ENCODE assay signal across 15 mouse cellular contexts in the genomic region with DNA sequence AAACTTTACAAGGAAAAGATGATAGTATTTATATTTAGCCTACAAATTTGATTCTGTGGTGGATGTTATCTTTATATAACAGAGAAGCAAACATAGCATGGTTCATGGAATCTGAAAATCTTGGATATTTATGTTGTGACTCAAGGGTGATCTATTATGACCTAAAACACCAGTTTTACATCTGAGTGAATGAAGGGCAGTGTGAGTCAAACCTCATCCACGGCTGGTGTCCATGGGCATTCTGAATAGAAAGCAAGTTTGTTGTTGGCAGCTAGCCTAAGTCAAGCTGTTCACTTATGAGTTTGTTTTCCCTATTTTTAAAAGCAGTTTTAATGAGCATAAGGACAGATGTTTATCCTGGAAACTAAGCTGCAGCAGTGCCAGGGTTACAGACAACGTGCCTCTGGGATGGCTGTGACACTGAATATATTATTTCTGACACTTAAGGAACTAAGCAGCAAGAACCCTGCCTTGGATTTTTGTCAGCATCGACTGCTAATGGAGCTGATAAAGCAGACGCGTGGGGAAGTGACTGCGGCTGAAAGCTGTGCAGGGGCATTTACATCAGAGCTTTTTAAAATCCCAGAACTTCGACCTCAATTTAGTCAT.
A peak's percentile ranks its signal among the peaks of the same experiment; 100 is the strongest.
DNase-seq lines count a peak whose midpoint lies in the region; ATAC-seq and TF ChIP-seq lines count a peak whose summit lies in the region.
"Had no signal": no experiment of that assay in that cellular context is flagged by ENCODE, and none has a peak within 500 bp of the region (broad histone marks: within the 10 kb centered on the region; RNA-seq: fewer than 3 reads in every experiment).

No protein-coding gene starts in this region.

- H3K4me2 ChIP-seq in hindbrain, postnatal 0 days (ENCODE audit: low read depth, low read length): peak overlapping the region; percentile 34; the same call in 1 of the 2 replicates
- no peak overlapping the region for H3K4me2 ChIP-seq in hindbrain, embryonic 13.5 days
- H3K4me2 ChIP-seq in lung, embryonic 14.5 days: no peak overlapping the region
- no peak overlapping the region for H3K4me2 ChIP-seq in forebrain, postnatal 0 days (ENCODE audit: low read depth)
- H3K4me2 ChIP-seq: embryonic facial prominence, embryonic 15.5 days; intestine, embryonic 15.5 days; liver, embryonic 15.5 days; neural tube, embryonic 13.5 days had no signal

- no peak for ATAC-seq in hindbrain, postnatal 0 days
- no peak for ATAC-seq in hindbrain, embryonic 13.5 days (ENCODE audit: low FRiP score)
- peak; percentile 28; the same call in 1 of the 2 replicates for ATAC-seq in lung, embryonic 14.5 days (ENCODE audit: insufficient read depth)
- ATAC-seq in forebrain, postnatal 0 days: peak; percentile 60
- ATAC-seq: intestine, embryonic 15.5 days had no signal

- H3K27me3 ChIP-seq in hindbrain, postnatal 0 days (ENCODE audit: insufficient read depth, low read length): no peaks in the 10 kb centered on the region
- H3K27me3 ChIP-seq in hindbrain, embryonic 13.5 days: no peaks in the 10 kb centered on the region
- H3K27me3 ChIP-seq in lung, embryonic 14.5 days (ENCODE audit: insufficient read depth, low read length): no peaks in the 10 kb centered on the region
- H3K27me3 ChIP-seq in forebrain, postnatal 0 days (ENCODE audit: insufficient read depth, low read length): no peaks in the 10 kb centered on the region
- H3K27me3 ChIP-seq: embryonic facial prominence, embryonic 15.5 days; intestine, embryonic 15.5 days; liver, embryonic 15.5 days; neural tube, embryonic 13.5 days had no signal

- H3K27ac ChIP-seq in hindbrain, postnatal 0 days: no peak overlapping the region
- H3K27ac ChIP-seq in hindbrain, embryonic 13.5 days: no peak overlapping the region
- H3K27ac ChIP-seq in lung, embryonic 14.5 days (ENCODE audit: low read depth): no peak overlapping the region
- H3K27ac ChIP-seq in forebrain, postnatal 0 days (ENCODE audit: low read depth, low read length): no peak overlapping the region
- H3K27ac ChIP-seq: embryonic facial prominence, embryonic 15.5 days; intestine, embryonic 15.5 days; liver, embryonic 15.5 days; neural tube, embryonic 13.5 days had no signal

- 21% methylated on average over 7 of the region's 7 CpGs for WGBS in hindbrain, postnatal 0 days
- 57% methylated on average over 7 of the region's 7 CpGs for WGBS in hindbrain, embryonic 13.5 days
- WGBS in lung, embryonic 14.5 days: 35% methylated on average over 7 of the region's 7 CpGs
- WGBS in forebrain, postnatal 0 days: 17% methylated on average over 7 of the region's 7 CpGs

- no peaks in the 10 kb centered on the region for H3K36me3 ChIP-seq in hindbrain, postnatal 0 days (ENCODE audit: insufficient read depth, low read length)
- no peaks in the 10 kb centered on the region for H3K36me3 ChIP-seq in hindbrain, embryonic 13.5 days
- no peaks in the 10 kb centered on the region for H3K36me3 ChIP-seq in lung, embryonic 14.5 days (ENCODE audit: insufficient read depth)
- no peaks in the 10 kb centered on the region for H3K36me3 ChIP-seq in forebrain, postnatal 0 days (ENCODE audit: insufficient read depth)
- H3K36me3 ChIP-seq: embryonic facial prominence, embryonic 15.5 days; intestine, embryonic 15.5 days; liver, embryonic 15.5 days; neural tube, embryonic 13.5 days had no signal

- H3K9ac ChIP-seq in hindbrain, postnatal 0 days (replicated peaks; ENCODE audit: low read length): no peak overlapping the region
- no peak overlapping the region for H3K9ac ChIP-seq in hindbrain, embryonic 13.5 days
- no peak overlapping the region for H3K9ac ChIP-seq in lung, embryonic 14.5 days
- no peak overlapping the region for H3K9ac ChIP-seq in forebrain, postnatal 0 days
- H3K9ac ChIP-seq: embryonic facial prominence, embryonic 15.5 days; intestine, embryonic 15.5 days; liver, embryonic 15.5 days; neural tube, embryonic 13.5 days had no signal

- peak; percentile 2 for DNase-seq in adrenal gland, adult 2 months
- DNase-seq in adrenal gland, postnatal 4 days (ENCODE audit: low spot score in 2 of 2): no peak
- peak; percentile 48 for DNase-seq in hindbrain, postnatal 0 days (ENCODE audit: low spot score)
- peak; percentile 51 for DNase-seq in lung, embryonic 14.5 days
- DNase-seq in lung, postnatal 10 days: no peak
- peak; percentile 34 for DNase-seq in forebrain, postnatal 0 days
- DNase-seq in gastrocnemius, adult 18-20 months (ENCODE audit: low spot score): no peak
- DNase-seq: cerebellum, adult 11 months; heart, postnatal 10 days; lung, postnatal 36 days had no signal

- no peak overlapping the region for H3K4me3 ChIP-seq in hindbrain, postnatal 0 days (ENCODE audit: low read length)
- H3K4me3 ChIP-seq in hindbrain, embryonic 13.5 days: no peak overlapping the region
- no peak overlapping the region for H3K4me3 ChIP-seq in lung, embryonic 14.5 days (ENCODE audit: low read depth, low read length)
- H3K4me3 ChIP-seq in forebrain, postnatal 0 days (ENCODE audit: low read depth, low read length): no peak overlapping the region
- H3K4me3 ChIP-seq: embryonic facial prominence, embryonic 15.5 days; intestine, embryonic 15.5 days; liver, embryonic 15.5 days; neural tube, embryonic 13.5 days had no signal

- H3K4me1 ChIP-seq in hindbrain, postnatal 0 days (ENCODE audit: insufficient read depth, low read length): no peaks in the 10 kb centered on the region; the same call in 1 of the 2 replicates
- no peaks in the 10 kb centered on the region for H3K4me1 ChIP-seq in hindbrain, embryonic 13.5 days (replicated peaks)
- no peaks in the 10 kb centered on the region for H3K4me1 ChIP-seq in lung, embryonic 14.5 days (ENCODE audit: insufficient read depth)
- H3K4me1 ChIP-seq in forebrain, postnatal 0 days (ENCODE audit: insufficient read depth): 0 out of 2 replicates have a peak, but pooled peaks cover 2% of the 10 kb centered on the region
- H3K4me1 ChIP-seq: embryonic facial prominence, embryonic 15.5 days; intestine, embryonic 15.5 days; liver, embryonic 15.5 days had no signal

- no peak for TF ChIP-seq CTCF in hindbrain, postnatal 0 days (IDR thresholded peaks at IDR 0.05; ENCODE audit: low read depth)
- TF ChIP-seq CTCF in lung, embryonic 14.5 days (IDR thresholded peaks at IDR 0.05; ENCODE audit: low read depth): no peak
- TF ChIP-seq CTCF in forebrain, postnatal 0 days (IDR thresholded peaks at IDR 0.05; ENCODE audit: low read depth): no peak

- no peaks in the 10 kb centered on the region for H3K9me3 ChIP-seq in hindbrain, postnatal 0 days (ENCODE audit: low read length)
- H3K9me3 ChIP-seq in hindbrain, embryonic 13.5 days: no peaks in the 10 kb centered on the region
- H3K9me3 ChIP-seq in lung, embryonic 14.5 days (ENCODE audit: low read depth, low read length): no peaks in the 10 kb centered on the region
- no peaks in the 10 kb centered on the region for H3K9me3 ChIP-seq in forebrain, postnatal 0 days (ENCODE audit: low read length)
- H3K9me3 ChIP-seq: embryonic facial prominence, embryonic 15.5 days; intestine, embryonic 15.5 days; liver, embryonic 15.5 days; neural tube, embryonic 13.5 days had no signal

Comparison
In these comparisons a context has a peak if more than half of its experiments do, and no peak if none do; other contexts are left out.
1. DNase-seq: peak in adrenal gland, adult 2 months (single experiment), hindbrain, postnatal 0 days (single experiment), lung, embryonic 14.5 days (single experiment) and forebrain, postnatal 0 days (single experiment); none in adrenal gland, postnatal 4 days (0 of 2), lung, postnatal 10 days (single experiment) and gastrocnemius, adult 18-20 months (single experiment).
2. ATAC-seq: peak in lung, embryonic 14.5 days (single experiment) and forebrain, postnatal 0 days (single experiment); none in hindbrain, postnatal 0 days (single experiment) and hindbrain, embryonic 13.5 days (single experiment).